Mouse (Mus musculus) heart, embryonic 16.5 days (tissue): Measurements from ENCODE around the gene Csf2. TPM values are rescaled to one million over a fixed set of nuclear protein-coding genes. Genes with fewer than 3 reads are reported as not detected.

Experiments
- ATAC-seq: fragments of 200-750 bp; cut with Nextera tagmentation; replicated peaks from 2 replicates; pipeline ENCODE4 v1.8.0; 2017; ENCODE audit warnings: moderate number of reproducible peaks; ENCODE audit not compliant: insufficient read depth, low FRiP score; ENCODE audit errors: extremely low read depth
- H3K27ac ChIP-seq: fragments of 300-500 bp; sonication (generic); 2 replicates; pipeline ENCODE4 v1.5.1; 2014; ENCODE audit warnings: mild to moderate bottlenecking, low read length, control low read depth, moderate library complexity
- H3K27me3 ChIP-seq: fragments of 300-500 bp; sonication (generic); 2 replicates; pipeline ENCODE4 v1.6.1; 2014; ENCODE audit warnings: low read length, mixed read lengths; ENCODE audit not compliant: control insufficient read depth, insufficient read depth
- H3K36me3 ChIP-seq: fragments of 300-500 bp; sonication (generic); 2 replicates; pipeline ENCODE4 v1.6.1; 2014; ENCODE audit not compliant: control insufficient read depth, insufficient read depth
- H3K4me1 ChIP-seq: fragments of 300-500 bp; sonication (generic); 2 replicates; pipeline ENCODE4 v1.6.1; 2014; ENCODE audit warnings: low read length, mixed read lengths; ENCODE audit not compliant: control insufficient read depth, insufficient read depth
- H3K4me2 ChIP-seq: fragments of 300-500 bp; sonication (generic); 2 replicates; pipeline ENCODE4 v1.6.1; 2014; ENCODE audit warnings: low read depth, mild to moderate bottlenecking, control low read depth, low read length
- H3K4me3 ChIP-seq: fragments of 300-500 bp; sonication (generic); 2 replicates; pipeline ENCODE4 v1.5.1; 2014; ENCODE audit warnings: mild to moderate bottlenecking, control low read depth, low read length
- H3K9ac ChIP-seq: fragments of 300-500 bp; sonication (generic); 2 replicates; pipeline ENCODE4 v1.6.1; 2014; ENCODE audit warnings: low read length, control low read depth
- H3K9me3 ChIP-seq: fragments of 300-500 bp; sonication (generic); replicated peaks from 2 replicates; pipeline ENCODE4 v1.6.1; 2016; ENCODE audit warnings: low read length; ENCODE audit not compliant: control insufficient read depth
- WGBS: fragments of 180-500 bp; shearing (Covaris S2); extraction: QIAGEN DNeasy Blood & Tissue Kit; methylation state at CpG from one replicate; pipeline ENCODE4 v1.1.7; 2014; 5-methylcytosine and 5-hydroxymethylcytosine counted together
- polyA plus RNA-seq: library from polyadenylated mRNA; unstranded; fragments of >200 nt; fragmentation: Nextera tagmentation; extraction: Ambion mirVana; gene quantifications from 2 replicates; pipeline ENCODE4 v1.2.1, GENCODE M21; 2015

Csf2 gene
- polyA plus RNA-seq, 1 experiment from 2014 or later, result not detected

GRCm38 (mm10) chr11:54249748-54250147 is 281 bp upstream of the Csf2 start:
- Histone ChIP-seq H3K27ac (no peak overlapping the region), H3K27me3 (0 out of 2 replicates have a peak, but pooled peaks cover 3% of the 10 kb centered on the region), H3K9ac (no peak overlapping the region), H3K36me3 (no peaks in the 10 kb centered on the region), H3K4me1 (peaks cover 8% of the 10 kb centered on the region), H3K4me2 (no peak overlapping the region), H3K4me3 (no peak overlapping the region), H3K9me3 (no peaks in the 10 kb centered on the region)
- 75% methylated on average over 3 of the region's 3 CpGs for WGBS
- no peak for ATAC-seq

- Histone ChIP-seq H3K27me3 (no peaks in the 10 kb centered on the region), H3K27ac (no peak overlapping the region), H3K4me1 (peaks cover 8% of the 10 kb centered on the region), H3K36me3 (no peaks in the 10 kb centered on the region), H3K9ac (no peak overlapping the region), H3K9me3 (no peaks in the 10 kb centered on the region), H3K4me2 (no peak overlapping the region), H3K4me3 (no peak overlapping the region)
- WGBS, result 69% methylated on average over 10 of the region's 10 CpGs
- no peak for ATAC-seq
Observed at GRCm38 (mm10) chr11:54247251-54247950, 2.1 kb downstream of the Csf2 start.

DNA sequence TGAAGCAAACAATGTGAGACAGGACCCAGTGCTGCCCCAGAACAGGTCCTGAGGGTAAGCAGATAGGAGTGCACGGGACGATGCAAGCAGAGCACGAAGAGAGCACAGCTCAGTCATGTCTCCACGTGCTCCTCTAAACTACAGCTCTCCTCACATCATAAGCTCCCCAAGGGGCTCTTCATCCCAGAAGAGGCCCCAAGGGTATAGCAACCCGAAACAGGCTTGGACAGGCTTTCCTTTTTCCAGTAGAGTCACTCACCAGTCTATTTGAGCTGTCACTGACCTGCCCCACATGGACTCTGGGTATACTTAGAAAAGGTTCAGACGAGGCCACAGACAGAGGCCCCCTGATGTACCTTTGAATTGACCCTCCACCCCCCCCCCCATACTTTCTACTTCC is 5.0 kb downstream of the Csf2 start:
- no peak for ATAC-seq
- H3K4me1 ChIP-seq, result peaks cover 7% of the 10 kb centered on the region
- WGBS, result 56% methylated on average over 6 of the region's 6 CpGs

GRCm38 (mm10) chr11:54242494-54242893 is 7.0 kb downstream of the Csf2 start:
- Histone ChIP-seq H3K9ac (no peak overlapping the region), H3K4me1 (no peaks in the 10 kb centered on the region), H3K27ac (no peak overlapping the region), H3K27me3 (no peaks in the 10 kb centered on the region), H3K9me3 (no peaks in the 10 kb centered on the region), H3K4me3 (no peak overlapping the region), H3K4me2 (no peak overlapping the region), H3K36me3 (no peaks in the 10 kb centered on the region)
- 86% methylated on average over 3 of the region's 3 CpGs for WGBS
- no peak for ATAC-seq

More for the DNA sequence above, 5.0 kb downstream of the Csf2 start:
- H3K9me3 ChIP-seq, result no peaks in the 10 kb centered on the region
- no peak overlapping the region for H3K27ac ChIP-seq
- no peaks in the 10 kb centered on the region for H3K27me3 ChIP-seq
- no peak overlapping the region for H3K9ac ChIP-seq
- H3K4me2 ChIP-seq, result no peak overlapping the region
- no peak overlapping the region for H3K4me3 ChIP-seq
- no peaks in the 10 kb centered on the region for H3K36me3 ChIP-seq

GRCm38 (mm10) chr11:54236939-54237338 is 12.5 kb downstream of the Csf2 start:
- Histone ChIP-seq H3K36me3 (no peaks in the 10 kb centered on the region), H3K4me3 (no peak overlapping the region), H3K9ac (no peak overlapping the region), H3K4me1 (peaks cover 5% of the 10 kb centered on the region), H3K9me3 (no peaks in the 10 kb centered on the region), H3K27ac (no peak overlapping the region), H3K27me3 (no peaks in the 10 kb centered on the region), H3K4me2 (no peak overlapping the region)
- ATAC-seq, result peak; percentile 76
- WGBS, result 15% methylated on average over 2 of the region's 2 CpGs

GRCm38 (mm10) chr11:54227478-54227877 is 22.0 kb downstream of the Csf2 start:
- H3K9ac ChIP-seq, result no peak overlapping the region
- no peaks in the 10 kb centered on the region for H3K9me3 ChIP-seq
- no peaks in the 10 kb centered on the region for H3K36me3 ChIP-seq
- no peak overlapping the region for H3K4me2 ChIP-seq
- WGBS, result 76% methylated on average over 2 of the region's 2 CpGs
- H3K4me1 ChIP-seq, result no peaks in the 10 kb centered on the region
- no peak overlapping the region for H3K27ac ChIP-seq
- no peaks in the 10 kb centered on the region for H3K27me3 ChIP-seq
- no peak for ATAC-seq
- H3K4me3 ChIP-seq, result no peak overlapping the region

- Histone ChIP-seq H3K27me3 (no peaks in the 10 kb centered on the region), H3K36me3 (no peaks in the 10 kb centered on the region), H3K4me3 (no peak overlapping the region), H3K9ac (no peak overlapping the region), H3K27ac (no peak overlapping the region), H3K4me1 (no peaks in the 10 kb centered on the region), H3K4me2 (no peak overlapping the region), H3K9me3 (no peaks in the 10 kb centered on the region)
- ATAC-seq, result no peak
- WGBS, result 73% methylated on average over 5 of the region's 5 CpGs
Observed at GRCm38 (mm10) chr11:54224475-54224986, 24.9 kb downstream of the Csf2 start.

GRCm38 (mm10) chr11:54223637-54224474 is 25.6 kb downstream of the Csf2 start:
- ATAC-seq, result no peak
- 70% methylated on average over 9 of the region's 9 CpGs for WGBS
- Histone ChIP-seq H3K4me1 (no peaks in the 10 kb centered on the region), H3K27ac (no peak overlapping the region), H3K9me3 (no peaks in the 10 kb centered on the region), H3K4me3 (no peak overlapping the region), H3K4me2 (no peak overlapping the region), H3K36me3 (no peaks in the 10 kb centered on the region), H3K27me3 (no peaks in the 10 kb centered on the region), H3K9ac (no peak overlapping the region)
